Mouse (Mus musculus): ENCODE data around the gene Duox2. TPM values are rescaled to one million over a fixed set of nuclear protein-coding genes. Genes with fewer than 3 reads are reported as not detected.
"Not testable (repeated sequence)": the region's sequence is repeated elsewhere in the genome, so short reads cannot be mapped to it uniquely, and the experiment has no call there.

Duox2 gene
- under 1 TPM in 3 of 4 experiments, not detected in 1; 0.07 to 0.24 (median 0.18) TPM for total RNA-seq (2022)

- no peak for DNase-seq (ENCODE audit: low spot score in 2 of 2)
Measured at GRCm38 (mm10) chr2:122298096-122298499, at the start of gene Duox2. Gene Duox2 (minus strand): TSS chr2:122298449.

DNA sequence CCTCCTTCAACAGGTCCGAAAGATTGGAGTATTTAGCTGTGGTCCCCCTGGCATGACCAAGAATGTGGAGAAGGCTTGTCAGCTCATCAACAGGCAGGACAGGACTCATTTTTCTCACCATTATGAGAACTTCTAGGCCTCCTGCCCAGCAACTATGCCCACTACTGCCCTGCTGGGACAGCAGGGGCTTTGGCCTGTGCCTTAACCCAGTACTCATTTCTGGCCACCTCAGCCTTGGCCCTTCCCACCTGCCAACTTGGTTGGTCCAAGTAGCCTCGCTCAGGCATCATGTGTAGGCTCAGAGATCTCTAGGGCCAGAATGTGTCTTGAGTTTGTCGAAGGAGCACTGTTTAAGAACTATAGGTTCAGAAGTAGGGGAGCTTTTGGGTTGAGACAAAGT, 49.0 kb upstream of the Duox2 start:
- DNase-seq (ENCODE audit: low spot score in 2 of 2): no peak

GRCm38 (mm10) chr2:122346164-122346563, 47.9 kb upstream of the Duox2 start:
- DNase-seq (ENCODE audit: low spot score in 2 of 2): not testable (repeated sequence)

DNA sequence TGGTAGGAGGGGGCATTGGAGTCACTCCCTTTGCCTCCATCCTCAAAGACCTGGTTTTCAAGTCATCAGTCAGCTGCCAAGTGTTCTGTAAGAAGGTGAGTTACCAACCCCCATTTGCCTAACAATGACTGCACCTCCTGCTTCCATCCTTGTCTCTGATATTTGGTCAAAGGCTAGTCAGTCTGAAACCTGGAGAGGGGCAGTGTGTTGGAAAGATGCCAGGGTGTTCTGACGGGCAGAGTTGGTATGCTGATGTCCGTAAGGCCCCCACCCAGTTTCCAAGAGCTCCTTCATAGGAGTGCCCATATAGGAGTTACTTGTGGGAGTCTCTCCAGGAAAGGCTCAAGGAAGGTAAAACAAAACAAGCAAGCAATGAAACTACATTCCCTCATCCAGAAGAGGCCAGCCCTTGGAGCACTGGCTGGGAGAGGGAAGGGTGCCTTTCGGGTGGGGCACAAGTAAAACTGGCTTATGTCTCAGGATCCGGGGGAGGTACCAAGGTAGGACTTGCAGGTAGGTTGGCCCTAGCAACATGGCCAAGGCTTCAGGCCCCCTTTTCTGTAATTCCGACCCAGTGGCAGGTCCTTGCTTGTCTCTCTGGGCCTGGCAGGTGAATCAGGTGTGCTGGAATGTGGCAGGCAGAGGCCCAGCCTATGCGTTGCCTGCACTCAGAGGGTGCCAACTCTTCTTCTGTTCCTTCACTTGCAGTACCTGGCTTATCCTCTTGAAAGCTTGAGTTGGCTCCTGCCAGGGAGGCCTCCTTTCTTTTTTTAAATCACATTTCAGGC, 47.1 kb upstream of the Duox2 start:
- no peak for DNase-seq (ENCODE audit: low spot score in 2 of 2)

- no peak for DNase-seq (ENCODE audit: low spot score in 2 of 2)
Measured at GRCm38 (mm10) chr2:122337291-122337690, 39.0 kb upstream of the Duox2 start.

DNA sequence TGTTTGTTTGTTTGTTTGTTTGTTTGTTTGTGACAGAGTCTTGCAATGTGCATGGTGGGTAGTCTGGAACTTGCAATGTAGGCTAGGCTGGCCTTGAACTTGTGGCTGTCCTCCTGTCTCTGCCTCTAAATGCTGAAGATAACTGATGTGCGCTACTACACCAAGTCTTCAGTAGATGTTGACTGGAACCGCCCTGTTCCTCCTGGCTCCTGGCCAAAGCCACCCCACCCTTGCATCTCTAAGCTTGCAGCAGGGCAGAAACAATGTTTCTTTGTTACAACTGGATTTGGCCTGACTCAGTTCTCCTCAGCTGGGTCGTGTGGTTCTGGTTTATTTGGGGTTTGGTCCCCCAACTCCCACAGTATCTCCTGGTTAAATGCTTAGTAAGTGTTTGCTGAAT, 35.9 kb upstream of the Duox2 start:
- DNase-seq (ENCODE audit: low spot score in 2 of 2): no peak

- DNase-seq (ENCODE audit: low spot score in 2 of 2): no peak
Measured at GRCm38 (mm10) chr2:122332222-122332621, 34.0 kb upstream of the Duox2 start.

DNA sequence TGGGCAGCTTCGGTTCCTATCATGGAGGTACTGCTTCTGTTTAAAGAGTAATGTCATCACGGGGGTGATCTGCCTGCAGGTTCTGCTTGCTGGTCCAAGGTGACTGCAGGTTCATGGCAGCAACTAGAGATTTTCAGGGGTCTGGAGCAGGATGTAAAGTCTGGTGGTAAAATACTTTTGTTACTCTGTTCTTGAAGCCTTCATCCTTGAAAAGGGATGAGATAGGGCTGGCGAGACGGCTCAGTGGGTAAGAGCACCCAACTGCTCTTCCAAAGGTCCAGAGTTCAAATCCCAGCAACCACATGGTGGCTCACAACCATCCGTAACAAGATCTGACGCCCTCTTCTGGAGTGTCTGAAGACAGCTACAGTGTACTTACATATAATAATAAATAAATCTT, 32.1 kb upstream of the Duox2 start:
- DNase-seq (ENCODE audit: low spot score in 2 of 2): not testable (repeated sequence)

- no peak for DNase-seq (ENCODE audit: low spot score in 2 of 2)
Measured at GRCm38 (mm10) chr2:122327986-122328385, 29.7 kb upstream of the Duox2 start.

- no peak for DNase-seq (ENCODE audit: low spot score in 2 of 2)
Measured at GRCm38 (mm10) chr2:122325361-122325760, 27.1 kb upstream of the Duox2 start.

- DNase-seq (ENCODE audit: low spot score in 2 of 2): no peak
Measured at GRCm38 (mm10) chr2:122324586-122324985, 26.3 kb upstream of the Duox2 start.

DNA sequence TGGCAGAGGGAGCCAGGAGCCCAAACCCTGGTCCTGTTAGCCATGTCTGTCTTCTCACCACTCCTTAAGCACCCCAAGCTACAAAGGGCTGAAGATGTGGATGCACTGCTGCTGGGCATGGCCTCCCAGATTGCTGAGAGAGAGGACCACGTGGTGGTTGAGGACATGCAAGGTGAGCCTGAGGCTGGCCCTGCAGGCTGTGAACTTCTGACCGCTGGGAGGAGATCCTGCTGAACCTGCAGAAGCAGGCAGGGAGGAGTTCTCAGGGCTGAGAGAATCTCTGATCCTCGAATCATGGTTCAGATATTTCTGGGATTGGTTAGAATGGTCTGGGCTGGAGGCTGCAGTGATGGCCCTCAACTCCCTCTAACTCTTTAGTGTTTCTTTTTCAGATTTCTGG, 25.7 kb upstream of the Duox2 start:
- no peak for DNase-seq (ENCODE audit: low spot score in 2 of 2)

DNA sequence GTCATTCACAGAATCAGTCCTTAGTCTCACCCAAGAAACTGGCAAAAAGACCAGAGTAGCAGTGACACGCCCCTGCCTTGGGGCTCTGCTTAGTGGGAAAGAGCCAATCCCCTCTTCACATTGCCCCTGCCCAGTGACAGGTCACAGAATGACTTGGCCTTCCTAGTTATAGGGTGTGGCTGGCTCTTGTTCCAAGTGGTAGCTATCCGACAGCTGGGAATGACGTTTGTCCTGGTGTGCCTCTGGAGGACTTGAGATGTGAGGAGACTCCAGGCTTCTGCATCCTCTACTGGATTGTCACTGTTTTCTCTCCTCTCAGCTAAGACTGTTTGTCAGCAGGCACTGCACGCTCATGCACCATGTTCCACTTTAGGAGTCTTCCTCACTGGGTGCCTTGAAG, 19.1 kb upstream of the Duox2 start:
- DNase-seq (ENCODE audit: low spot score in 2 of 2): no peak

DNA sequence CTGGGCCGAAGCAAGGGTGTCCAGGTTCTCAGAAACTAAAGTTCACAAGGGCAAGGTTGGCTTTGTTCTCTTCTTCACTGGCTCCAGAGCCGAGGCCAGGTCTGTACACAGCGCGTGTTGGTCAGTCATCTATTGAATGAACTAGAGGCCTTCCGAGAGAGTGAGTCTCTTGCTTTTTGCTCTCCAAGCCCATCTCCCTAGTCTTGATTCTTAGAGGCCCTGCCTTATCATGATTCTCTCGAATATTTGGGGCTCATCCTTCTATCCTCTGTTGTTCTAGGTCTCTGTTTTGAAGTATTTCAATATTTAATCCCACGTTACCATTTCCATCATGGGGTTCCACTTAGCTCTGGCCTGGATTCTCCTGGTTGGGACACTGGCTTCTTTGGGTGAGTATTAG, 17.1 kb upstream of the Duox2 start, which contains the start of gene Duox1:
Duox1 (plus strand) TSS at position 301 of the 400 bp plus-strand sequence.
- no peak for DNase-seq (ENCODE audit: low spot score in 2 of 2)

- no peak for DNase-seq (ENCODE audit: low spot score in 2 of 2)
Measured at GRCm38 (mm10) chr2:122313536-122313935, 15.3 kb upstream of the Duox2 start, which contains the start of gene Duoxa1. Gene Duoxa1 (minus strand): TSS chr2:122313730.

DNA sequence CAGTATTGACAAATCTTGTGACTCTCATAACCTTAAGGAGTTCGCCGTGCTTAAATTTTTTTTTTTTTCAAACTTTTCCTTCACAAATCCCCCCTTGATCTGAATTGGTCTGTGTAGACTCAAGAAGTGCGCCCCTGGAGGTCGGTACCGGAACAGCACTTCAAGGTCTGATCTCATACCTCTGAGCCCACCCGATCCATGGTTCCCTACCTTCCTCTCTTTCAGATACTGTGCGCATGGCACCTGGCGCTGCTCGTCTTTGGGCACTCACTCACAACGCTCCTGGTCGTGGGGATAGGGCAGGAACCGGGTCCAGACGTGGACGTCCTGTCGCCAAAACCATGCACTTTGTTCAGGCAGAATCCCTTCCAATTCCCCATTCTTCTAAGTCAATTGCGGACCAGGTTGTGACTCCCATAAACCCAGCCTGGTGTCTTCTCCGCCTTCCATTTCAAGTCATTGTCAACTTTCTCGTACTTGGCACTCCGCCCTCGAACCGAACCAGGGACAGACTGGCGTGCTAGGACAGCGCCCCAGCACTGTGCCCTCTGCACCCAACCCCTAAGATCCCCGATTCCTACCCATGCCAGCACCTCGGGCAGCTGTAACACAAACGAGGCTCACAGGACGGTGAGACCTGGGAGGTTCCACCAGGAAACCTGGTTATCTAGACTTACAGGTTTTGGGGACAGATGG, 14.6 kb upstream of the Duox2 start:
- peak in 1 of 2 experiments; percentile 34 for DNase-seq (ENCODE audit: low spot score in 2 of 2)

DNA sequence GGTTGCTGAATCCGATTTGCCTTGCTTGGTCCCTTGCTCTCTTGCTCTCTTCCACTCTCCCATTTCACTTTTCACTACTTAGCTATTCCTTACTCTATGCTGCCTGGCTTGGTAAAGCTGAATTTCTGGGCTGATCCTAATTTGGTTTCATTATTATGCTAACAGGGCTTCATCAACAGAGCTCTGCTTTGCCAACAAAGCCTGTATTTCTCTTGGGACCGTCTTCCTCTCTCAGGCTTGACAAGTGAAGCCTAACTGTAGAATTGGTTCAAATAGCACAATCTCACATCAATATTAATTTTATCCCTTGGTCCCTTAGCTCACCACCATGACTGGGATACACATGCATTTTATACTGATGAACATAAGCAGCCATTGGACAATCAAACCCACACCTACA, 13.3 kb upstream of the Duox2 start:
- no peak for DNase-seq (ENCODE audit: low spot score in 2 of 2)

DNA sequence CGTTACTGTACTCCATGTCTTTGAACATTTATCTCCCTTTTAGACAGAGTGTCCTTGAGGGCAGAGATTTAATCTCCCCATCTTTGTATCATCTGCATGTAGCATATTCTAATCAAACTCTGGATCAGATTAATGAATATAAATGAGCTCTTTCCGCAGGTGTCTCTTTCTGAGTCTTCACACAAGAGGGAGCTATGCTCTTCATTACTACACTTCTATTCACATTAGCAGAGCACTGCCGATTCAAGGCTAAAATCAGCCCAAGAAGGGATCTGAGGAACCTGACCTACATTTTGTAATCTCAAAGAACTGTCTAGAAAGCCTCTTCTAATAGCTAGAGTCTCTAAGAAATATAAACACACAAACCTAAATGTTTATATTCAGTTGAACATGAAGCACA, 11.4 kb upstream of the Duox2 start:
- no peak for DNase-seq (ENCODE audit: low spot score in 2 of 2)

- no peak for DNase-seq (ENCODE audit: low spot score in 2 of 2)
Measured at GRCm38 (mm10) chr2:122306184-122306583, 7.9 kb upstream of the Duox2 start.

DNA sequence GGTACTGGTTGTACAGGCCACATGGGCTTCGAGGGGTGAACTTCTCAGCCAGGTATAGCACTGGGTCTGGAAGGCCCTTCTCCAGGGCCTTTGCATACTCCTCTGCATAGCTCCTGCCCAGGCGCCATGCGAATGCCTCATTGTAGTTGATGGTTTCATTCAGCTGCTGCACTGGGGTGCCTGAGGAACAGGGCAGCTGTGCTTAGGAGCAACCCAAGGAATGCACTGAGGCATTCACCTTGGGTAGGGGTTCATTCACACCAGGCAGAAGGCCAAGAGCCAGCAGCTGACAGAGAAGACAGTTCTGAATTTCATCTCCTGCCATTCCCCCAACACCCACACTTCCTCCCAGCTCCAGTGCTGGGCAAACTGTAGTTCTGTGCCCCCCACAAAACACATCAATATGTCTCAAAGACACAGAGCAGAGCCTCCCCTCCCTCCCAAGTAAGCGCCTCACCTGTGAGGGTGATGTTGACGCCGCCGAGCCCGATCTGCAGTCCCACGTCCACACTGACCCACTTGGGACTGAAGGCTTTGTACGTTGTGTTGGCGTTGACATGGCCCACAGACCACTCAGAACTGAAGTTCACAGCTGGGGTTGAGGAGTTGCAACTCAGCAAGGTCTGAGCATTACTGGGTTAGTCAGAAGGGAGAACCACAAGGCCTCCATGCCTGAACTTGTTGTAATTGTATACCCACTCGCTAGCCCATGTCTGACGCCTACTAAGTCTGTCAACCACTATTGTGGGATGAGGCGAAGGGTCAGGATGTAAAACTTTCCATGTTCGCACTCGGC, 7.0 kb upstream of the Duox2 start:
- DNase-seq (ENCODE audit: low spot score in 2 of 2): no peak

DNA sequence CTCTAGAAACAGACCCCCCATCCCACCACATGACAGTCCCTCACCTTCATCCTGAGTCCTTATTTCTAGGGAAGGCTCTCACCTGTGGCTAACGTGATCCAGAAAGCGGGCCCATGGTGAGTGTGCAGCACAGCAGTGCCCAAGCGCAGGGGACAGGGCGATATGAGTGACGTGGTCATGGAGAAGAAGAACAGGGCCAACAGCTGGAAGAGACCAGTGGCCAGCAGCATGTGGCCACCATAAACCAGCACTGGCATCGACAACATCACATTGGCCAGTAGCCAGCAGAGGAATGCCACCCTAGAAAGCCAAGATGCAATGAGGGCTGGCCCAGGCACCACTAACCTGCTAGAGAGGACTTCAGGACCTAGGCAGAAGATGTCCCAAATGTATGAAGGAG, 6.3 kb upstream of the Duox2 start:
- DNase-seq (ENCODE audit: low spot score in 2 of 2): no peak

All from gastrocnemius, adult 8-10 months (tissue).